Mouse (Mus musculus): ENCODE data around the gene Cttnbp2nl.
A peak's percentile ranks its signal among the peaks of the same experiment; 100 is the strongest.

Gene Cttnbp2nl

GRCm38 (mm10) chr3:104963331-104964276, 89.3 kb downstream of the Cttnbp2nl start:
- DNase-seq, result peak; percentile 29 to 42

- no peak for DNase-seq
Observed at GRCm38 (mm10) chr3:104962866-104963265, 90.1 kb downstream of the Cttnbp2nl start.

GRCm38 (mm10) chr3:104962141-104962611, 90.8 kb downstream of the Cttnbp2nl start:
- peak in 1 of 2 experiments; percentile 22 for DNase-seq

DNA sequence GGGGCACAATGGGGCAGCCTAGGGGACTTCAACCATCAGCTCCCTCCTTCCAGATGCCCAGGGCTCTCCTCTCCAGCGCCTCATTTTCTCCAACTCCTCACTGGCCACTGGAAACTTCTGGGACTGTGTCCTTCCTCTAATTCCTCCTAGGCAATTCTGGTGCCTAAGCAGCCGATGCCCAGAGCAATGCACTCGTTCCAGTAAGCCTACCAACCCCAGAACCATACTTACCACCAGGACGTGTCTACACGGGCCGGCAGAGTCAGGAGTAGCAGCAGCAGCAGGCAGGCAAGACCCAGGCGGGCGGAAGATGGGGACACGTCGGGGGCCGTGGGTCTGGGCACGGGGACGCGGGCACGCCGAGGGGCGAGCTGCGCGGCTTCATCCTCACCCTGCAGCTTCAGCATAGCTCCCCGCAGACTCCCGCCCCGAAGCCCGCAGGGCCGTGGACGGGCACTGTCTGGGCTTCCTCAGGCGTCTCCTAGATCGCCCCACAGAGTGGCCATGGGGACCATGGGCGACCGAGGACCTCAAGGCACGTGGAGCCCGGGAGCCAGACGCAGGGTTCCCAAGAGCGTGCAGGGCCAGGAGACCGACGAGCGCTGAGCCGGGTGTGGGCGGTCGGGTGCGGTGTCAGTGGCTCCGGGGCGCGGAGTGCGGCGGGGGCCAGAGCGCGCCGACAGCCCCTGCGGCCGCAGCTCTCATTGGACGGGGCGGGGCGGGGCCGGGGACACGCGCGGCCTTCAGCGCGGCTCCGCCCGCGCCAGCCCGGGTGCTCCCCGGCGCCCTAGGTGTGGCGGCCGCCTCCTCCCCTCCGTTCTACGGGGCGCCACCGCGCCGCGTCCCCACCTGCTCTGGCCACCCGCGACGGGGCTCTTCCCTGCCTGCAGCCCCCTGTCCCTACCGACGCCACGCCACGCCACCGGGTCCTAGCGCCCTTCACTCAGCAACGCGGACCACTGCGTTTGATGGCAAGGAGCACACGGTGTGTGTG, 91.6 kb downstream of the Cttnbp2nl start, which contains the start of gene Wnt2b:
Wnt2b (minus strand) TSS at position 856 of the 994 bp plus-strand sequence.
- peak; percentile 8 to 23 for DNase-seq

GRCm38 (mm10) chr3:104960026-104961000, 92.6 kb downstream of the Cttnbp2nl start:
- DNase-seq, result no peak

DNA sequence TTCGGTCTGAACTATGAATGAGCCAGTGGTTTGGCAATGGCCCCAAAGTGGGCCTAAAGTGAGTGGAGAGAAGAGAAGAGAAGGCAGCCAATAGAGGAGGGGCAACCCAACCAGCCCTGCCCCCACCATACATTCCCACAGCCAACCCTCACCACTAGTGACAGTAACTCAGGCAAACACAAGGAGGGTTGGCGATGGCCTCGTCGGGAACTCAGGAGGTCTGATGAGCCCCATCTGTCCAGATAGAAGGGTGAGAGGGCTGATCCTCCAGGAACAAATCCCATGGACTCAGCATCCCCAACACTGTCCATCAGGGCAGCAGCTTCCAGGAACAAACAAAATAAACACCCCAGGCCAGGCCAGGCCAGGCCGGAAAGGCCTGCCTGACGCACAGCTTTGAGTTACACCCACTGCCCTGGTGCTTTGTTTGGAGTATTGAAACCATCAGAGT, 96.8 kb downstream of the Cttnbp2nl start:
- no peak for DNase-seq

DNA sequence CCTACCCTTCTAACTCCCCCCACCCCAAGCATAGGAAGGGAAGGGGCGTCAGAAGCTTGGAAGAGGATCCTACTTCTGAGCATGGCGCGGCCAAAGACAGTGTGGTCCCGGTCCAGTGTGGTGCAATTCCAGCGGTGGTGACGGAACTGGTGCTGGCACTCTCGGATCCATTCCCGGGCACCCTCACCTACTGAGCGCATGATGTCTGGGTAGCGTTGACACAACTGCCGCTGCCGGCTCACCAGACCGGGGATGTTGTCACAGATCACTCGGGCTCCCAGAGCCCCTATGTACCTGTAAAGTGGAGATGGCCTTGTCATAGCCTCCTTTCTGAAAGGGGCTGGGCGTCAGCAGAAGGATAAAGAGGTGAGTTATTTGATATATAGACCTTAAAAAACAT, 98.4 kb downstream of the Cttnbp2nl start:
- no peak for DNase-seq

- no peak for DNase-seq
Observed at GRCm38 (mm10) chr3:104954137-104954536, 98.8 kb downstream of the Cttnbp2nl start.

- no peak for DNase-seq
Observed at GRCm38 (mm10) chr3:104952891-104953670, 99.9 kb downstream of the Cttnbp2nl start.
